Mouse (Mus musculus): Measurements from ENCODE around the gene Carhsp1.

GRCm38 (mm10) chr16:8655599-8655998 lies 16.4 kb downstream of the Carhsp1 start:
- TF ChIP-seq POLR2A (IDR thresholded peaks at IDR 0.05; ENCODE audit: control insufficient read depth, extremely low read depth, insufficient read depth, low read length, poor library complexity), result no peak
- 0 out of 2 replicates have a peak, but pooled peaks have one; percentile 24 for TF ChIP-seq CTCF (IDR thresholded peaks at IDR 0.05; ENCODE audit: borderline replicate concordance, control insufficient read depth, extremely low read depth, insufficient read depth, low read length, poor library complexity)
